Mouse (Mus musculus) left cerebral cortex, postnatal 4 days (tissue): ENCODE data around the gene D630023F18Rik. TPM values are rescaled to one million over a fixed set of nuclear protein-coding genes. Genes with fewer than 3 reads are reported as not detected.

ENCODE experiments used
- DNase-seq: peaks from one replicate; pipeline ENCODE4 v3.0.0-alpha.2; 2022
- intact Hi-C: fragments of 180-260 bp; cut with DNase I; formaldehyde crosslinking; loops from one replicate; pipeline ENCODE4 v1.15.1; 2025
- total RNA-seq, 2 experiments: library from RNA; stranded (reverse); gene quantifications; 2 replicates each; pipeline ENCODE4 v1.2.3; 2021

D630023F18Rik gene
- total RNA-seq, 2 experiments from 2014 or later: 5.6 to 9.1 TPM

GRCm38 (mm10) chr1:65112031-65112806 is 10.8 kb downstream of the D630023F18Rik start:
- intact Hi-C loops: loop anchor here (5.0 kb wide), 1 partner anchor 65 kb away; no protein-coding TSS in a partner anchor
- peak; percentile 71 for DNase-seq

GRCm38 (mm10) chr1:65109756-65110435 is 13.1 kb downstream of the D630023F18Rik start:
- intact Hi-C loops: loop anchor here (5.0 kb wide), 1 partner anchor 67 kb away; no protein-coding TSS in a partner anchor
- no peak for DNase-seq

GRCm38 (mm10) chr1:65109196-65109595 is 13.8 kb downstream of the D630023F18Rik start:
- no peak for DNase-seq

GRCm38 (mm10) chr1:65107654-65108279 is 15.2 kb downstream of the D630023F18Rik start:
- intact Hi-C loops: no loop called here

More at GRCm38 (mm10) chr1:65109196-65109595, 13.8 kb downstream of the D630023F18Rik start:
- intact Hi-C loops: no loop called here

GRCm38 (mm10) chr1:65103273-65103672 is 19.7 kb downstream of the D630023F18Rik start, which contains the start of gene Cryga:
Gene Cryga (minus strand): TSS chr1:65103373.
- intact Hi-C loops: no loop called here
- no peak for DNase-seq

More at GRCm38 (mm10) chr1:65107654-65108279, 15.2 kb downstream of the D630023F18Rik start:
- no peak for DNase-seq

GRCm38 (mm10) chr1:65096953-65097352 is 26.1 kb downstream of the D630023F18Rik start:
- DNase-seq: no peak
- intact Hi-C loops: no loop called here

- intact Hi-C loops: no loop called here
- no peak for DNase-seq
These were observed 31.4 kb downstream of the D630023F18Rik start for GRCm38 (mm10) chr1:65091566-65091965.

- intact Hi-C loops: no loop called here
- DNase-seq: no peak
These were observed 32.6 kb downstream of the D630023F18Rik start for GRCm38 (mm10) chr1:65090370-65090769.

GRCm38 (mm10) chr1:65088567-65089356 is 34.3 kb downstream of the D630023F18Rik start:
- intact Hi-C loops: no loop called here
- DNase-seq: no peak

- intact Hi-C loops: no loop called here
These were observed 40.8 kb downstream of the D630023F18Rik start, which contains the start of gene Crygb for GRCm38 (mm10) chr1:65082188-65082587. Gene Crygb (minus strand): TSS chr1:65082288.

GRCm38 (mm10) chr1:65075607-65076006 is 47.4 kb downstream of the D630023F18Rik start:
- intact Hi-C loops: no loop called here
- DNase-seq: no peak

More at GRCm38 (mm10) chr1:65082188-65082587, 40.8 kb downstream of the D630023F18Rik start, which contains the start of gene Crygb:
- DNase-seq: no peak

GRCm38 (mm10) chr1:65073589-65073988 is 49.4 kb downstream of the D630023F18Rik start, which contains the start of gene Crygc:
Gene Crygc (minus strand): TSS chr1:65073689.
- intact Hi-C loops: no loop called here
- DNase-seq: no peak

- intact Hi-C loops: no loop called here
- no peak for DNase-seq
These were observed 55.2 kb downstream of the D630023F18Rik start for GRCm38 (mm10) chr1:65067842-65068241.

GRCm38 (mm10) chr1:65064201-65064600 is 58.8 kb downstream of the D630023F18Rik start:
- DNase-seq: no peak
- intact Hi-C loops: no loop called here

- intact Hi-C loops: no loop called here
- DNase-seq: no peak
These were observed 59.7 kb downstream of the D630023F18Rik start, which contains the start of gene Crygd for GRCm38 (mm10) chr1:65063352-65063751. Gene Crygd (minus strand): TSS chr1:65063452.

Other genes starting within 250 kb of the D630023F18Rik start
- 10 to 100 TPM; 22.2 to 25.2 TPM for gene Plekhm3, start 166.4 kb downstream of the D630023F18Rik start, total RNA-seq
- not detected for gene Akr1cl, start 90.5 kb downstream of the D630023F18Rik start, total RNA-seq
- gene Cryge, start 72.1 kb downstream of the D630023F18Rik start, total RNA-seq: not detected
- not detected for gene Crygd, start 59.8 kb downstream of the D630023F18Rik start, total RNA-seq
- gene Crygc, start 49.5 kb downstream of the D630023F18Rik start, total RNA-seq: not detected
- not detected for gene Crygb, start 40.9 kb downstream of the D630023F18Rik start, total RNA-seq
- under 1 TPM in 1 of 2 experiments, not detected in 1; 0.97 TPM for gene Cryga, start 19.8 kb downstream of the D630023F18Rik start, total RNA-seq
- gene Gm28845, start 3.7 kb downstream of the D630023F18Rik start, total RNA-seq: under 1 TPM in 1 of 2 experiments, not detected in 1; 0.52 TPM
- 100 to 1,000 TPM; 322 to 358 TPM for gene Idh1, start 63.3 kb upstream of the D630023F18Rik start, total RNA-seq
- 10 to 100 TPM; 42.7 to 45.2 TPM for gene Pikfyve, start 63.5 kb upstream of the D630023F18Rik start, total RNA-seq
- 1 to 10 TPM; 2.6 to 2.9 TPM for gene Pth2r, start 158.8 kb upstream of the D630023F18Rik start, total RNA-seq